Mouse (Mus musculus) B cell, adult 62 days (primary cell): ENCODE results near the gene Cstl1. TPM values are rescaled to one million over a fixed set of nuclear protein-coding genes. Genes with fewer than 3 reads are reported as not detected.

Experiments used
- total RNA-seq: library from RNA; stranded (reverse); gene quantifications from 4 replicates; pipeline ENCODE4 v1.2.4, GENCODE M21; 2023

Gene Cstl1
- total RNA-seq, result not detected in 4 replicates

DNA sequence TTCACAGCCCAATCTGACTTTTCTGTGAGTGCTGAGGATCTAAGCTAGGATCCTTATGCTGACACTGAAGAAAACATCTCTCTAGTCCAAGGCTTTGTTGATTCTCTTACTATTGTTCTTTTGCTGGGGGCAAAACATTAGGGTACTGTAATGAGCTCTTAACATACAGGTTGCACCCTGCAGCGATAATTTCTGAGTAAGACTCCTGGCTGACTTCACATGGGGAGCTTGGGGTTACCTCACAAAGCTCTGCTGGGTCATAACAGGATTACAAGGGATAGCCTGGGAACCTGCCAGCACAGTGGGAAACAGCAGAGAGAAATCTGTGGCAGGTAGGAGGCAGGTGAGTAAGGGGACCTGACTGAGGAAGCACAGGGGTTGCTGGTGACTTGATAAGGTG lies at the start of gene Cstl1:
Gene Cstl1, plus strand, starts transcription at position 301 of the 400 bp plus-strand sequence.

DNA sequence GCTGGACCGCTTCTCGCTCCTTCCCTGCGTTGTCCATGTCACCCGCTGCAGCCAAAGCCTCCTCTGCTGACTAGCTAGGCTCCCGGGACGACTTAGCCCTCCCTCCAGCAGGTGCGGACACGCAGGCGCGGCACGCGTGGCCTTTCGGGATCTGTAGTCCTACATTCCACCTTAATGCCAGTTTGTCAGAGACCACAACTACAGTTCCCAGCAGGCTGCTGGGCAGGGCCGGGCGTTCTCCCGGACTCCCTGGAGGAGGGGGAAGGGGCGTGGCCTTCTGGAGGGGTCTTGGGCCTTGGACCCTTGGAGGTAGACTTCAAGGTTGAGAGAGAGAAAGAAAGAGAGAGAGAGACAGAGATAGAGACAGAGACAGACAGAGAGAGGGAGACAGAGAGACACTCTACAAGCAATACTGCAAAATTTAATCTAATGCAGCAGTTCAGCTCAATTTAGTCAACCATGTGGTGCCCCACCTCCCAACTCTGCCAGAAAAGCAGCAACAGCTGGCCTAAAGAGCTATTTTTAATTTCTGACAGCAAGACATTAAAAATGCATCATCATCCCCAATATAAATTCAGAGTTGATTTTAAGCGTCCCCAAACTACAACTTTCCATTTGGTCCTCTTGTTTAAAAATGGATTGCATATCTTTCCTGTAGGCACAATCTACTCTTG lies 17.7 kb upstream of the Cstl1 start, which contains the start of gene Napb:
Gene Napb, minus strand, starts transcription at position 141 of the 674 bp plus-strand sequence.

DNA sequence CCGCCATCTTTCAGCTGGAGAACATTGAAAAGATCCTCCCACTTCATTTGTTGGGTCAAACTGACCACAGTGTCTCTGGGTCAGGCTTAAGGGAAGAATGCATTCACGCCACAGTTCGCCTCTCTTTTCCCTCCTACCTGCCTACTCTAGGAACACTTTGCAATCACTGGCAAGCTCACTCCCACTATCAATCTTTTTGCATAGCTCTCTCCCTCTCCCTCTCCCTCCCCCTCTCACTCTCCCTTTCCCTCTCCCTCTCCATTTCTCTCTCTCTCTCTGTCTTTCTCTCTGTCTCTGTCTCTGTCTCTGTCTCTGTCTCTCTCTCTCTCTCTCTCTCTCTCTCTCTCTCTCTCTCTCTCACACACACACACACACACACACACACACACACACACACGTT lies 21.2 kb downstream of the Cstl1 start, which contains the start of gene Cst11:
Gene Cst11, minus strand, starts transcription at position 101 of the 400 bp plus-strand sequence.

DNA sequence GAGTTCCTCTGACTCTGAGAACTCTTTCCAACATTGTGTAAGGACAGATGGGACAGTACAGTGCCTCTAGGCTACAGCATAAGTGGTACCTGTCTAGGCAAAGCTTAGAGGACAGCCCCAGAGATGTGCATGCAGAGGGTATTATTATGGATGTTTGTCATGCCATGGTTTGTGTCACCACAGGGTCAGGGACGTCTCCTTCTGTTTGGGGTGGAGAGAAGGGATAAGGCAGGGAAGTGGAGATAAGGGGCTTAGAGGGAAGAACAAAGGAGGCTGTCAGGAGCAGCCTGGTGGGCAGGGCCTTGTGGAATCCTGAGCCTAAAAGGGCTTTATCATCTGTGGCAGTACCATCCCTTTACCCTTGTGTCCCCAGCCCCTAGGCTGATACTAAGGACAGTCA lies 31.6 kb downstream of the Cstl1 start, which contains the start of gene 8030411F24Rik:
Gene 8030411F24Rik, plus strand, starts transcription at position 301 of the 400 bp plus-strand sequence.

DNA sequence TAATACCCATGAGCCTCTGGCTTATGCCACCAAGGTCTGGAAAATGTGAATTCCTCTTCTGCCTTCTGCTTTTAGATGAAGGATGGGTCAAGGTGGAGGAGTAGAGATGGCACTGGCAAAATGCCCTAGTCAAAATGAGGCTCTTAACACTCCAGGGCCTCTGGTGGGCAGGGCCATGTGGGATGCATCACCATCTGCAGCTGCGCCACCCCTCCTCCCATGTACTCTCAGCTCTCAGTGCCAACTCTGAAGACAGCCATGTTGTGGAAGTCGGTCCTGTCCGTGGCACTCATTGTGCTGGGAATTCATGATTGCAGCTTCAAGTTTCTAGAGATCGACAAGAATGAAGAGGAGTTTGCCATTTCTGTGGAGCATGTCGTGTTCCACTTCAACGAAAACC lies 39.0 kb downstream of the Cstl1 start, which contains the start of gene Cst12:
Gene Cst12, plus strand, starts transcription at position 220 of the 400 bp plus-strand sequence.

DNA sequence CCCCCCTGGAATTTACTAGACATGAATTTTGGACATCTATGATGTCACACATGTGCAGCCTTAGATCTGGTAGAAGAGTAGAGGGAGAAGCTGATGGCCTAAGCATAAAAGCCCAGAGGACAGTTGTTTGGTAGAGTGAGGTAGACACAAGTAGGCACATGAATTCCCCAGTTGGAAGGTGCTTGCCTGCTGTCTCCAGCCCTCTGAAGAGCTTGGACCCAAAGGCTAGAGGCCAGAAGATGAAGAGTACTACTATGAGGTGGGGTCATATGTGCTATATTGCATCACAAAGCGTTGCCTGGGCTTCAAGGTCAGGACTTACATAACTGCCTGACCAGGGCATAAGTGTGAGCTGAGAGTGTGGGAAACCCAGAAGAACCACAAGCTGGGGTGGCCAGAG lies 48.3 kb downstream of the Cstl1 start, which contains the start of gene Cst8:
Gene Cst8, plus strand, starts transcription at position 301 of the 400 bp plus-strand sequence.

Other genes with a start within 250 kb of the Cstl1 start
- 9.6 to 12.9 TPM (median 11.8 TPM) in 4 replicates for gene Nxt1, start 77.8 kb upstream of the Cstl1 start, total RNA-seq
- 8.5 to 9.2 TPM (median 9.0 TPM) in 4 replicates for gene Gzf1, start 69.3 kb upstream of the Cstl1 start, total RNA-seq
- gene Napb, start 17.9 kb upstream of the Cstl1 start, total RNA-seq, result 0.42 to 0.85 TPM (median 0.50 TPM) in 4 replicates
- not detected in 4 replicates for gene Cst11, start 21.1 kb downstream of the Cstl1 start, total RNA-seq
- gene 8030411F24Rik, start 31.7 kb downstream of the Cstl1 start, total RNA-seq, result not detected in 4 replicates
- not detected in 4 replicates for gene Cst12, start 39.0 kb downstream of the Cstl1 start, total RNA-seq
- not detected in 4 replicates for gene Cst8, start 48.4 kb downstream of the Cstl1 start, total RNA-seq
- not detected in 4 replicates for gene Cst13, start 69.7 kb downstream of the Cstl1 start, total RNA-seq
- not detected in 4 replicates for gene Cst9, start 84.8 kb downstream of the Cstl1 start, total RNA-seq
- gene 9230104L09Rik, start 114.7 kb downstream of the Cstl1 start, total RNA-seq, result not detected in 4 replicates
- gene Cst3, start 125.3 kb downstream of the Cstl1 start, total RNA-seq, result 149 to 170 TPM (median 162 TPM) in 4 replicates